Mouse (Mus musculus) adrenal gland, postnatal 36 days (tissue): Measurements from ENCODE around the gene P2ry14. TPM values are rescaled to one million over a fixed set of nuclear protein-coding genes. Genes with fewer than 3 reads are reported as not detected.
"Not testable (repeated sequence)": the region's sequence is repeated elsewhere in the genome, so short reads cannot be mapped to it uniquely, and the experiment has no call there.

Experiments
- DNase-seq, 2 experiments: peaks; one replicate each; pipeline ENCODE4 v3.0.0; 2021; ENCODE audit warnings: mixed read lengths in 1 of 2
- total RNA-seq, 2 experiments: library from RNA; stranded (reverse); gene quantifications; 2 replicates each; pipeline ENCODE4 v1.2.3; 2021

Gene P2ry14
- total RNA-seq, 2 experiments from 2014 or later, result 18.0 to 19.1 TPM

- no peak for DNase-seq
Observed at GRCm38 (mm10) chr3:59145194-59145593, 8.2 kb downstream of the P2ry14 start.

GRCm38 (mm10) chr3:59141507-59142305 lies 11.7 kb downstream of the P2ry14 start:
- no peak for DNase-seq

GRCm38 (mm10) chr3:59140941-59141340 lies 12.5 kb downstream of the P2ry14 start:
- peak in 1 of 2 experiments; percentile 52 for DNase-seq

GRCm38 (mm10) chr3:59140115-59140514 lies 13.3 kb downstream of the P2ry14 start:
- no peak for DNase-seq

GRCm38 (mm10) chr3:59139651-59140051 lies 13.8 kb downstream of the P2ry14 start:
- DNase-seq, result peak in 1 of 2 experiments; percentile 55

- no peak for DNase-seq
Observed at GRCm38 (mm10) chr3:59138946-59139468, 14.4 kb downstream of the P2ry14 start.

GRCm38 (mm10) chr3:59135911-59136653 lies 17.3 kb downstream of the P2ry14 start:
- DNase-seq, result no peak

GRCm38 (mm10) chr3:59133189-59133588 lies 20.2 kb downstream of the P2ry14 start:
- no peak for DNase-seq

GRCm38 (mm10) chr3:59131966-59132365 lies 21.5 kb downstream of the P2ry14 start:
- no peak for DNase-seq

- peak in 1 of 2 experiments; percentile 30 for DNase-seq
Observed at GRCm38 (mm10) chr3:59131081-59131480, 22.3 kb downstream of the P2ry14 start.

- DNase-seq, result peak; percentile 61 to 63
Observed at GRCm38 (mm10) chr3:59130431-59130830, 23.0 kb downstream of the P2ry14 start.

- no peak for DNase-seq
Observed at GRCm38 (mm10) chr3:59129547-59129946, 23.9 kb downstream of the P2ry14 start.

GRCm38 (mm10) chr3:59128681-59129080 lies 24.7 kb downstream of the P2ry14 start:
- DNase-seq, result no peak

GRCm38 (mm10) chr3:59125783-59126555 lies 27.4 kb downstream of the P2ry14 start:
- no peak for DNase-seq

GRCm38 (mm10) chr3:59125022-59125421 lies 28.4 kb downstream of the P2ry14 start:
- DNase-seq, result peak in 1 of 2 experiments; percentile 34

- no peak for DNase-seq
Observed at GRCm38 (mm10) chr3:59121780-59122449, 31.5 kb downstream of the P2ry14 start.

GRCm38 (mm10) chr3:59121067-59121730 lies 32.2 kb downstream of the P2ry14 start:
- DNase-seq, result no peak

GRCm38 (mm10) chr3:59113973-59114517 lies 39.4 kb downstream of the P2ry14 start:
- DNase-seq, result peak; percentile 30 to 61

- DNase-seq, result not testable (repeated sequence)
Observed at GRCm38 (mm10) chr3:59113291-59113690, 40.1 kb downstream of the P2ry14 start.

- DNase-seq, result no peak
Observed at GRCm38 (mm10) chr3:59111944-59112343, 41.5 kb downstream of the P2ry14 start.

- DNase-seq, result not testable (repeated sequence)
Observed at GRCm38 (mm10) chr3:59109834-59110233, 43.6 kb downstream of the P2ry14 start.
